Mouse (Mus musculus): ENCODE measurements around the gene Dlg2. TPM values are rescaled to one million over a fixed set of nuclear protein-coding genes. Genes with fewer than 3 reads are reported as not detected.

The Dlg2 gene
- polyA plus RNA-seq, 1 experiment from 2014 or later: 18.6 TPM

GRCm38 (mm10) chr7:91208083-91208852 lies 731.8 kb downstream of the Dlg2 start:
- Histone ChIP-seq H3K9ac (no peak overlapping the region), H3K36me3 (no peaks in the 10 kb centered on the region), H3K4me3 (no peak overlapping the region), H3K27ac (no peak overlapping the region), H3K4me2 (no peak overlapping the region), H3K9me3 (no peaks in the 10 kb centered on the region), H3K27me3 (no peaks in the 10 kb centered on the region), H3K4me1 (replicated peaks) (0 out of 2 replicates have a peak, but pooled peaks cover 4% of the 10 kb centered on the region)
- ATAC-seq (ENCODE audit: low FRiP score): peak; percentile 83
- 49% methylated on average over 5 of the region's 5 CpGs for WGBS

DNA sequence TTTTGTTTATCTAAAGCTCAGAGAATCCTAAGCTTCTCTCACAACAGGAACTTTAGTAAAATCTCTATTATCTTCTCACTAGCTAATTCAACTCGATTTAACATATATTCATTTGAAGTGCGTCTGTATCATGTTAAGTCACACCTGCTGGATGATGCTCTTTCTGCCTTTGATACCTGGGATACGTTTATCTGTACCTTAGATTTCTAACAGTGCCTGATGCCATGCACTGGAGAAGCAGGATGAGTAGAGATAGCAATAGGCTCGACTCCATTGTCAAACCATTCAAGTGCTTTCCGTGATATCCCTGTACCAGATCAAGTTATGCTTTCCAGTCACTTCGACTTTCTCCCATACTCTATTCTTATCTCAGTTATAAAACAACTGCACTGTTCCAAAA lies 732.5 kb downstream of the Dlg2 start:
- 0 out of 2 replicates have a peak, but pooled peaks cover 4% of the 10 kb centered on the region for H3K4me1 ChIP-seq (replicated peaks)
- ATAC-seq (ENCODE audit: low FRiP score): peak; percentile 36; the same call in 1 of the 2 replicates
- H3K9me3 ChIP-seq: no peaks in the 10 kb centered on the region
- H3K36me3 ChIP-seq: no peaks in the 10 kb centered on the region
- WGBS: 82% methylated on average over 6 of the region's 6 CpGs
- no peak overlapping the region for H3K27ac ChIP-seq
- no peak overlapping the region for H3K9ac ChIP-seq
- H3K27me3 ChIP-seq: no peaks in the 10 kb centered on the region
- H3K4me3 ChIP-seq: no peak overlapping the region
- H3K4me2 ChIP-seq: no peak overlapping the region

- no peak overlapping the region for H3K9ac ChIP-seq
- no peaks in the 10 kb centered on the region for H3K9me3 ChIP-seq
- no peaks in the 10 kb centered on the region for H3K36me3 ChIP-seq
- H3K27me3 ChIP-seq: no peaks in the 10 kb centered on the region
- H3K4me2 ChIP-seq: no peak overlapping the region
- H3K4me3 ChIP-seq: no peak overlapping the region
- 93% methylated on average over 1 of the region's 1 CpGs for WGBS
- ATAC-seq (ENCODE audit: low FRiP score): no peak
- no peak overlapping the region for H3K27ac ChIP-seq
- H3K4me1 ChIP-seq (replicated peaks): 0 out of 2 replicates have a peak, but pooled peaks cover 4% of the 10 kb centered on the region
These were observed 735.8 kb downstream of the Dlg2 start for GRCm38 (mm10) chr7:91212236-91212635.

- no peak overlapping the region for H3K9ac ChIP-seq
- H3K4me2 ChIP-seq: no peak overlapping the region
- WGBS: 55% methylated on average over 1 of the region's 1 CpGs
- no peak overlapping the region for H3K27ac ChIP-seq
- H3K27me3 ChIP-seq: no peaks in the 10 kb centered on the region
- ATAC-seq (ENCODE audit: low FRiP score): no peak
- no peaks in the 10 kb centered on the region for H3K36me3 ChIP-seq
- H3K9me3 ChIP-seq: no peaks in the 10 kb centered on the region
- H3K4me3 ChIP-seq: no peak overlapping the region
- no peaks in the 10 kb centered on the region for H3K4me1 ChIP-seq (replicated peaks)
These were observed 738.4 kb downstream of the Dlg2 start for GRCm38 (mm10) chr7:91214921-91215320.

- no peaks in the 10 kb centered on the region for H3K36me3 ChIP-seq
- H3K9ac ChIP-seq: no peak overlapping the region
- no peak overlapping the region for H3K4me3 ChIP-seq
- no peak overlapping the region for H3K4me2 ChIP-seq
- no peaks in the 10 kb centered on the region for H3K4me1 ChIP-seq (replicated peaks)
- no peak overlapping the region for H3K27ac ChIP-seq
- 67% methylated on average over 7 of the region's 7 CpGs for WGBS
- H3K27me3 ChIP-seq: no peaks in the 10 kb centered on the region
- ATAC-seq (ENCODE audit: low FRiP score): no peak
- H3K9me3 ChIP-seq: no peaks in the 10 kb centered on the region
These were observed 742.0 kb downstream of the Dlg2 start for GRCm38 (mm10) chr7:91218321-91218987.

GRCm38 (mm10) chr7:91226442-91226841 lies 750.0 kb downstream of the Dlg2 start:
- Histone ChIP-seq H3K9me3 (no peaks in the 10 kb centered on the region), H3K4me2 (0 out of 2 replicates have a peak overlapping the region, but pooled peaks have one; percentile 13)
- WGBS: under 1% methylated on average over 5 of the region's 5 CpGs

GRCm38 (mm10) chr7:91241718-91242117 lies 765.2 kb downstream of the Dlg2 start:
- H3K4me3 ChIP-seq: no peak overlapping the region
- no peak for ATAC-seq (ENCODE audit: low FRiP score)
- no peaks in the 10 kb centered on the region for H3K27me3 ChIP-seq
- WGBS: 83% methylated on average over 4 of the region's 4 CpGs
- H3K9me3 ChIP-seq: no peaks in the 10 kb centered on the region
- H3K4me2 ChIP-seq: no peak overlapping the region
- no peaks in the 10 kb centered on the region for H3K36me3 ChIP-seq
- no peak overlapping the region for H3K9ac ChIP-seq
- H3K4me1 ChIP-seq (replicated peaks): no peaks in the 10 kb centered on the region
- H3K27ac ChIP-seq: no peak overlapping the region

More at GRCm38 (mm10) chr7:91226442-91226841, 750.0 kb downstream of the Dlg2 start:
- no peak overlapping the region for H3K4me3 ChIP-seq
- H3K9ac ChIP-seq: no peak overlapping the region
- ATAC-seq (ENCODE audit: low FRiP score): peak; percentile 83
- no peaks in the 10 kb centered on the region for H3K4me1 ChIP-seq (replicated peaks)
- no peaks in the 10 kb centered on the region for H3K27me3 ChIP-seq
- H3K27ac ChIP-seq: no peak overlapping the region
- H3K36me3 ChIP-seq: no peaks in the 10 kb centered on the region

GRCm38 (mm10) chr7:91261672-91262030 lies 785.2 kb downstream of the Dlg2 start:
- H3K4me3 ChIP-seq: peak overlapping the region; percentile 58
- peak overlapping the region; percentile 83 for H3K4me2 ChIP-seq
- 1% methylated on average over 5 of the region's 5 CpGs for WGBS
- H3K9ac ChIP-seq: peak overlapping the region; percentile 76; the same call in 1 of the 2 replicates
- ATAC-seq (ENCODE audit: low FRiP score): no peak
- H3K4me1 ChIP-seq (replicated peaks): peaks cover 12% of the 10 kb centered on the region
- H3K36me3 ChIP-seq: no peaks in the 10 kb centered on the region
- no peaks in the 10 kb centered on the region for H3K27me3 ChIP-seq
- H3K27ac ChIP-seq: no peak overlapping the region
- no peaks in the 10 kb centered on the region for H3K9me3 ChIP-seq

- Histone ChIP-seq H3K4me1 (replicated peaks) (peaks cover 12% of the 10 kb centered on the region), H3K27ac (peak overlapping the region; percentile 72), H3K27me3 (no peaks in the 10 kb centered on the region), H3K9ac (peak overlapping the region; percentile 76), H3K4me2 (peak overlapping the region; percentile 83), H3K9me3 (no peaks in the 10 kb centered on the region), H3K36me3 (no peaks in the 10 kb centered on the region), H3K4me3 (peak overlapping the region; percentile 58)
- ATAC-seq (ENCODE audit: low FRiP score): peak; percentile 92
- under 1% methylated on average over 34 of the region's 34 CpGs for WGBS
These were observed 785.8 kb downstream of the Dlg2 start for GRCm38 (mm10) chr7:91262031-91262951.

DNA sequence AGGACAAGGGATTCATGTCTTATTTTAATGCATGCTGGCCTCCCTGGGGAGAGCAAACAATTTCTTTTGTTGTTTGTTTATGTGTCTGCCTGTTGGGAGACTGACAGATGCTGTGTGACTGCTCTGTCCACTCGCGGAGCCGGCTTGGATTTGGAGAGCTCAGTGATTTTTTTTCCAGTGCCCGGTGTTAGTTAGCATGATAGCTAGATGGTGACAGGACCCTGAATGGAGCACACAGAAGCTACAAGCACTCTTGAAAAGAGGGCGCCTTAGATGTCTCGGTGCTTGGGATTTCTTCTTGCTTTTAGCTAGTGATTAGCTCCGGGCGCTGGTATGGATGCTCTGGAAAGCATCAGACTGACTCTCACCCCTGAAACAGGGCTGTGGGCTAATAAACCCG lies 786.5 kb downstream of the Dlg2 start:
- H3K4me3 ChIP-seq: peak overlapping the region; percentile 58
- peak overlapping the region; percentile 72 for H3K27ac ChIP-seq

DNA sequence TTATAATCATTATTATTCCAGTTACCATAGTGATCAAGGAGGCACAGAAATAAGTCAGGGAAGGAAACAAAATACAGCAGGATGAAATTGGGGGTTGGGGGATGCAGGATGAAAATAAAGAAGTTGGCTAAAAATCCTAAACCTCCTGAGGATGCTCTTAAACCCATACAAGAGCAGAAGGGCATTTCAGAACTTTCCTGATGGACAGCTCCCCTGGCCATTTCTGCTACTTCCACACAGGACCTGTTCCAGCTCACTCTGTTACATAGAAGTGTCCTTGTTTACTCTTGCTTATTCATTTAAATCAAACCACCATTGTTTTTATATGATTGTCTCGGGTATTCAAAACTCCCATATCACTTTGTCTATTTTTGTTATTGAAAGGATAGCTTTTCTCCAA lies 791.3 kb downstream of the Dlg2 start:
- no peaks in the 10 kb centered on the region for H3K27me3 ChIP-seq
- ATAC-seq (ENCODE audit: low FRiP score): no peak
- H3K9me3 ChIP-seq: no peaks in the 10 kb centered on the region
- peaks cover 9% of the 10 kb centered on the region for H3K4me1 ChIP-seq (replicated peaks)
- H3K4me2 ChIP-seq: no peak overlapping the region
- no peak overlapping the region for H3K4me3 ChIP-seq
- no peak overlapping the region for H3K9ac ChIP-seq
- H3K27ac ChIP-seq: no peak overlapping the region
- no peaks in the 10 kb centered on the region for H3K36me3 ChIP-seq
- WGBS: 45% methylated on average over 1 of the region's 1 CpGs

More for the DNA sequence above, 786.5 kb downstream of the Dlg2 start:
- no peaks in the 10 kb centered on the region for H3K27me3 ChIP-seq
- H3K9me3 ChIP-seq: no peaks in the 10 kb centered on the region
- ATAC-seq (ENCODE audit: low FRiP score): peak; percentile 29; the same call in 1 of the 2 replicates
- 4% methylated on average over 9 of the region's 9 CpGs for WGBS
- H3K4me2 ChIP-seq: peak overlapping the region; percentile 83
- H3K4me1 ChIP-seq (replicated peaks): peaks cover 12% of the 10 kb centered on the region
- peak overlapping the region; percentile 76 for H3K9ac ChIP-seq
- no peaks in the 10 kb centered on the region for H3K36me3 ChIP-seq

GRCm38 (mm10) chr7:91284167-91284566 lies 807.7 kb downstream of the Dlg2 start:
- no peak overlapping the region for H3K4me3 ChIP-seq
- no peaks in the 10 kb centered on the region for H3K27me3 ChIP-seq
- no peak overlapping the region for H3K27ac ChIP-seq
- no peaks in the 10 kb centered on the region for H3K4me1 ChIP-seq (replicated peaks)
- H3K9ac ChIP-seq: no peak overlapping the region
- H3K9me3 ChIP-seq: no peaks in the 10 kb centered on the region
- no peaks in the 10 kb centered on the region for H3K36me3 ChIP-seq
- ATAC-seq (ENCODE audit: low FRiP score): no peak
- H3K4me2 ChIP-seq: no peak overlapping the region
- 93% methylated on average over 3 of the region's 3 CpGs for WGBS
